Mouse (Mus musculus) embryonic facial prominence, embryonic 10.5 days (tissue): ENCODE data around the gene Kxd1. TPM values are rescaled to one million over a fixed set of nuclear protein-coding genes. Genes with fewer than 3 reads are reported as not detected.
"Not testable (repeated sequence)": the region's sequence is repeated elsewhere in the genome, so short reads cannot be mapped to it uniquely, and the experiment has no call there.

Experiments
- DNase-seq: peaks from one replicate; pipeline ENCODE4 v3.0.0-alpha.2; 2017; ENCODE audit warnings: low spot score
- H3K27ac ChIP-seq: fragments of 300-500 bp; sonication (generic); replicated peaks from 2 replicates; pipeline ENCODE4 v1.5.1; 2016; ENCODE audit warnings: mild to moderate bottlenecking
- H3K27me3 ChIP-seq: fragments of 300-500 bp; sonication (generic); replicated peaks from 2 replicates; pipeline ENCODE4 v1.6.1; 2016; ENCODE audit warnings: low read depth, mild to moderate bottlenecking; ENCODE audit not compliant: poor library complexity, severe bottlenecking
- H3K36me3 ChIP-seq: fragments of 300-500 bp; sonication (generic); replicated peaks from 2 replicates; pipeline ENCODE4 v1.6.1; 2016; ENCODE audit warnings: mild to moderate bottlenecking, moderate library complexity
- H3K4me1 ChIP-seq: fragments of 300-500 bp; sonication (generic); 2 replicates; pipeline ENCODE4 v1.6.1; 2016
- H3K4me3 ChIP-seq: fragments of 300-500 bp; sonication (generic); 2 replicates; pipeline ENCODE4 v1.5.1; 2016; ENCODE audit warnings: mild to moderate bottlenecking, moderate library complexity
- H3K9me3 ChIP-seq: fragments of 300-500 bp; sonication (generic); 2 replicates; pipeline ENCODE4 v1.6.1; 2016; ENCODE audit warnings: mild to moderate bottlenecking
- WGBS: fragments of 180-500 bp; shearing (Covaris S2); methylation state at CpG from one replicate; pipeline ENCODE4 v1.1.7; 2016; 5-methylcytosine and 5-hydroxymethylcytosine counted together
- polyA plus RNA-seq: library from polyadenylated mRNA; unstranded; fragments of >200 nt; fragmentation: Nextera tagmentation; extraction: Ambion mirVana; gene quantifications from 2 replicates; pipeline ENCODE4 v1.2.1, GENCODE M21; 2016

Kxd1 gene
- polyA plus RNA-seq, 1 experiment from 2014 or later, result 51.0 TPM

DNA sequence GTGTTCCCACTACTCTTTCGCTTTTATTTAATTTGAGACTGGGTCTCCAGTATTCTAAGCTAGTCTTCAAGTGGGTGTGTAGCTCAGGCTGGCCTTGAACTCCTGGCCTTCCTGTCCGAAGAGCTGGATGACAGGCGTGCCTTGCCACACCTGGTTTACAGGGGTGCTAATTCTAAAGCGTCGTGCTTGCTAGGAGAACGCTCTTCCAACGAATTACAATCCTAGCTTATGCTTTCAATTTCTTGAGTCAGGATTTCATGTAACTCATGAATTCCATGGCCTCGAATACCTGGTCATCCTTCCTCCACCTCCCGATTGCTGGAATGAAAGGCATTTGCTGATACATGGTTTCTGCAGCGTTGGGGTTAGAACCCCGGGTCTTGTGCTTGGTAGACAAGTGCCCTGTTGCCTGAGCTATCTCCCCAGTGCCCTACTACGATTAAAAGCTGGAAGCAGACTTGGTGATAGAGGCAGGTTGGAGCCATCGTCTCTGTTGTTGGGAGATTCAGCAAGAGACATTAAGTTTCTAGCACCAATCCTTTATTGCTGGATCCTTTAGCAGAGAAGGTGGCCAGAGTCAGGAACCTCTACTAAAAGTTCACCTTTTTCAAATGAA lies 534 bp upstream of the Kxd1 start:
- Histone ChIP-seq H3K4me3 (peak overlapping the region; percentile 90), H3K4me1 (peaks cover 30% of the 10 kb centered on the region), H3K27me3 (no peaks in the 10 kb centered on the region), H3K9me3 (no peaks in the 10 kb centered on the region), H3K36me3 (peaks cover 42% of the 10 kb centered on the region), H3K27ac (peak overlapping the region; percentile 99)
- WGBS, result 38% methylated on average over 13 of the region's 13 CpGs
- DNase-seq, result no peak

DNA sequence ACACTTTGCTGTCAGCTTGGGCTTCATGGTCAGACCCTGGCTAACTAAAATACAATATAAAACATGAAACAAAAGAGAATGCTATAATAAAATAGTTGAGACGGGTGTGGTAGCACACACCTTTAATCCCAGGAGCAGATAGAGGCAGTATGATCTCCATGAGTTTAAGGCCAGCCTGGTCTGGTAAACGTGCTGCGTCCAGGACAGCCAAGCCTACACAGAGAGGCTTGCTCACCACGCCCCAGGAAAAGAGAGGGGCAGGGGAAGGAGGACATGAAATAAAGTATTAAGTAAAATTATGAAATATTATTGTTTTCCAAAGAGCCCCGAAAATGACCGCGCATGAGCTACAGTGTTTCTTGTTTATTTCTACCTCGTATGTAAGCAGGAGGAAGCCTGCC lies 645 bp downstream of the Kxd1 start:
- 3% methylated on average over 8 of the region's 8 CpGs for WGBS
- peak overlapping the region; percentile 99 for H3K27ac ChIP-seq

DNA sequence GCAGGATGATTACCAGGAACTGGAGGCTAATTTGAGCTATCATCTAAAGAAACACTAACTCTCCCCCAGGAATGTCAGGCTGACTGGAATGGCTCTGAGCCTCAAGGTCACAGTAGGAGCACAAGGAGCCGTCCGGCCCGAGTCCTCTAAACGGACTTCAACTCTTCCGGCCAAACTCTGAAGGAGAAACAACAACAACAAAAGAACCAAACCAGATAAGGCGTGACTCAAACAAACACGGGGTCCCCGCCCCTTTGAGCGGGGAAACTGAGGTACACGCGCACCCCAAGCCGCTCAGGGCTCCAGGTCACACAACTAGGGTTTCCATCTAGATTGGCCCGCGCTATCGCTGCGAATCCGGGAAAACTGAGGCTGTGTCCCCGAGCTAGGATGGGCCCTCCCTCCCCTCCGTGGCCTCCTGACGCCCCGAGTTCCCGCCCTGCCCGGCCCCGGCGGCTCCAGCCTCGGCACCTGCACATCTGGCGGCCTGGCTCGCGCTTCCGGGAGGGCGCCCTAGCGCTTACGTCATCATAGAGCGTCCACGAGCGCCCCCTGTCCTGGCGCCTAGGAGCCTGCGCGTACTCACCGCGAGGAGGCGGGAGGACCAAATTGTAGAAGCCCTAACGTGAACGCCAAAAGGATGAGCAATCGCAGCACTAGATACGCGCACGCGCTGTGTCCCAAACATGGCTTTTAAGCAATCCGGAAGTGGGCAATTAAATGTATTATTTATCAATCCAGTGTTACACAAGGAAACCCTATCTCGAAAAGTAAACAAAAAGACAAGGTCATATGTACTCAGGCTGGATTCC lies 5.0 kb downstream of the Kxd1 start:
- peak; percentile 96 for DNase-seq
- WGBS, result under 1% methylated on average over 51 of the region's 51 CpGs
- Histone ChIP-seq H3K27me3 (no peaks in the 10 kb centered on the region), H3K36me3 (peaks cover 21% of the 10 kb centered on the region), H3K9me3 (no peaks in the 10 kb centered on the region), H3K4me3 (peak overlapping the region; percentile 84), H3K27ac (peak overlapping the region; percentile 90), H3K4me1 (peaks cover 36% of the 10 kb centered on the region)

More for the DNA sequence above, 645 bp downstream of the Kxd1 start:
- no peak for DNase-seq
- Histone ChIP-seq H3K27me3 (no peaks in the 10 kb centered on the region), H3K4me1 (peaks cover 40% of the 10 kb centered on the region), H3K36me3 (peaks cover 30% of the 10 kb centered on the region), H3K9me3 (no peaks in the 10 kb centered on the region), H3K4me3 (peak overlapping the region; percentile 90)

DNA sequence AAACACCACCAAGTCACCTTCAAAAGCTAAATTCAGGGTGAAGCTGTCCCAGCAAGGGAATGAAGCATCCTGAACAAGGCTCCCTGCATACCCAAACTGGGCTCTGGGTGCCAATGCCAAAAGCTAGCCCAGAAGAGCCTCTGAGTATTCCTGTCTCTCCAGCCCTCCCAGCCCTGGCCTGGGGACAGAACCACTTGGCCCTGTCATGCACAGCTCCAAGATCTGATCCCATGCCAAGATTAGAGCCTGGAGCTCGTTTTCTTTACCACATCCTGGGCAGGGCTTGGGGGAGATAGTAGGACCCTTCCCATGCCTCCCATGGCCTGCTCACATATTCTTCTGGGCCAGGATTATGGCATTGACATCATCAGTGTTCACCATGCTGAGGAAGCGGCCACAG lies 8.2 kb downstream of the Kxd1 start:
- peaks cover 27% of the 10 kb centered on the region for H3K4me1 ChIP-seq
- H3K4me3 ChIP-seq, result no peak overlapping the region
- no peak overlapping the region for H3K27ac ChIP-seq
- H3K36me3 ChIP-seq, result peaks cover 44% of the 10 kb centered on the region
- no peaks in the 10 kb centered on the region for H3K9me3 ChIP-seq
- no peak for DNase-seq
- no peaks in the 10 kb centered on the region for H3K27me3 ChIP-seq
- 66% methylated on average over 2 of the region's 2 CpGs for WGBS

DNA sequence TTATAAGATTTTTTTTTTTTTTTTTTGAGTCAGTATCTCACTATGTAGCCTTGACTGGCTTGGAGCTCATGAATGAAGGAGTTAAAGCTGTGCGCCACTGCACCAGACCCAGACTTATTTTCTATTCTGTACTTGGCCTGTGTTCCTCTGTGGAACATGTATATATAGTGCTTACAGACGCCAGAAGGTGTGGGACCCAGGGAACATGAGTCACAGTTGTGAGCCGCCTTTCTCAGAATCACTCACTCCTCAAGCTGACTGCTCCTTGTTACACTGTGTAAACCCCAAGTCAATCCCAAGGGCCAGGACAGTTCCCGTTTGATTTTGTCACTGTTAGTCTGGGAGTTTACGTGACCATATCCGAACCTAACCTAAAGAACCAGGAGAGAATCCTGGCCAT lies 8.7 kb downstream of the Kxd1 start:
- Histone ChIP-seq H3K4me1 (peaks cover 27% of the 10 kb centered on the region), H3K36me3 (peaks cover 49% of the 10 kb centered on the region), H3K27ac (no peak overlapping the region), H3K9me3 (no peaks in the 10 kb centered on the region), H3K4me3 (no peak overlapping the region), H3K27me3 (no peaks in the 10 kb centered on the region)
- no peak for DNase-seq
- WGBS, result 93% methylated on average over 6 of the region's 6 CpGs

DNA sequence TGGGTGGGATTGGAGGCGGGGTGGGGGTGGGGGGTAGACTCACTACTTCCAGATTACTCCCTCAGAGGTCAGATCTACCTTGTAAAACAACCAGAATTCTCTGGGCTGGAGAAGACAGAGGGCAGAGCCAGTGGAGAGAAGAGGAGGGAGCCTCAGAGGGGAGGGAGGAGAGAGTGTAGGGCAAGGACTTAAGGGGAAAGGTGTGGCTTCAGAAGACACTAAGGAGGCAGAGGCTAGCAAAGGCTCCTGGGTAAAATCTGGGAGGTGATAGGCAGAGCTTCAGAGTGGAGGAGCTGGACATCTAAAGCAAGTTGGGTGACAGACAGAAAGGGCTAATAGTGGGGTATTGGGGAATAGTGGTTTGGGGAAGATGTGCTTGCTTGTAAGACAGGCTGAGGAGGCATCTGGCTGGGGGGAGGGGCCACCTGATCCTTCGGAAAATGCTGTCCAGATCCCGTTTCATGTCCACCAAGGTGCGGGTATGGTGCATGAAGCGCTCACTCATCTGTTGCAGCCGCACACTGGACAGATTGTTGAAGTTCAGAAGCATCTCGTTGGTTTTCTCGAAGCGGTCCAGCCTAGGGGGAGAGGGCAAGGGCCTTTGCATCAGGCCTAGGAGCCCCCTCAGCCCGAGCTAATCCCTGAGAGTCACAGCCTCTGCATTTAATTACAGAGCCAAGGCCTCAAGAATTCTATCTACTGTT lies 9.7 kb downstream of the Kxd1 start:
- Histone ChIP-seq H3K27ac (no peak overlapping the region), H3K9me3 (no peaks in the 10 kb centered on the region), H3K36me3 (peaks cover 59% of the 10 kb centered on the region), H3K4me3 (no peak overlapping the region), H3K4me1 (peaks cover 21% of the 10 kb centered on the region), H3K27me3 (no peaks in the 10 kb centered on the region)
- no peak for DNase-seq
- 76% methylated on average over 10 of the region's 10 CpGs for WGBS

DNA sequence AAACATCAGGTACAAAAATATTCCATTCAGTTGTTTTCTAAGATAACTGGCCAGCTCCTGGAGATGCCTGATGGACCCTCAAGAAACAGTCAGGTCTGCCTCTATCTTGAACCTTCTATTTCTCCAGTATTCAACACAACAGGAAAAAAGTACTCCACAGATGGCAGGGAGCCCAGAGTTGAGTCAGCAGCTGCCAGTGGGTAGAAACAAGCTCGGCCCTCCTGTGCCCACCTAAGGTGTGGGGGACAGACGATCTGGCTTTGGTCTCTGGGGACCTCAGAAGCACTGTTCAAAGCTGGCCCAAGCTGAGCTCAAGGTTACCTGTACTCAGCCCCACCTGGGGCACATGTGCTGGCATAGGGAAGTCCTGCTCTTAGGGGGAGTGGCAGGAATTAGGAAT lies 14.3 kb downstream of the Kxd1 start:
- WGBS, result 88% methylated on average over 2 of the region's 2 CpGs
- peaks cover 32% of the 10 kb centered on the region for H3K4me1 ChIP-seq
- H3K4me3 ChIP-seq, result no peak overlapping the region
- H3K27ac ChIP-seq, result no peak overlapping the region
- H3K36me3 ChIP-seq, result peaks cover 70% of the 10 kb centered on the region
- no peak for DNase-seq
- no peaks in the 10 kb centered on the region for H3K9me3 ChIP-seq
- H3K27me3 ChIP-seq, result no peaks in the 10 kb centered on the region

DNA sequence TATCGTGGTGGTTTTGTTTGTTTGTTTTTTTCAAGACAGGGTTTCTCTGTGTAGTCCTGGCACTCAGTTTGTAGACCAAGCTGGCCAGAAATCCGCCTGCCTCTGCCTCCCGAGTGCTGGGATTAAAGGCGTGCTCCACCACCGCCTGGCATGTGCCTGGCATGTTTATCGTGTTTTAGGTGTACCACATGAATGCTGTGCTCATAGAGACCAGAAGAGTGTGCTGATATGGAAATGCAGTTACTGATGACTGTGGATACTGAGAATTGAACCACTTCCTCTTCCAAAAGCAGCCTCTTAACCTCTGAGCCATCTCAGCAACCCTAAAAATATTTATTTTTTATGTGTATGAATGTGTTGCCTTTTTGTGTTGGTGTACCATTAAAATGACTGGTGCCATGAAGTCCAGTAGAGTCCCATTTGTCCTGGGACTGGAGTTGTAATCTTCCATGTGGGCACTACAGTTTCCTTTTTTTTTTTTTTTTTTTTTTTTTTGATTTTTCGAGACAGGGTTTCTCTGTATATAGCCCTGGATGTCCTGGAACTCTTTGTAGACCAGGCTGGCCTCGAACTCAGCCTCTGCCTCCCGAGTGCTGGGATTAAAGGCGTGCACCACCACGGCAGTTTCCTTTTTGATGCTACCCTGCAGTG lies 15.4 kb downstream of the Kxd1 start:
- peak overlapping the region; percentile 94; the same call in 1 of the 2 replicates for H3K4me3 ChIP-seq
- no peaks in the 10 kb centered on the region for H3K9me3 ChIP-seq
- WGBS, result 93% methylated on average over 11 of the region's 11 CpGs
- H3K27me3 ChIP-seq, result no peaks in the 10 kb centered on the region
- DNase-seq, result no peak
- peaks cover 30% of the 10 kb centered on the region for H3K4me1 ChIP-seq
- H3K36me3 ChIP-seq, result peaks cover 70% of the 10 kb centered on the region
- no peak overlapping the region for H3K27ac ChIP-seq

DNA sequence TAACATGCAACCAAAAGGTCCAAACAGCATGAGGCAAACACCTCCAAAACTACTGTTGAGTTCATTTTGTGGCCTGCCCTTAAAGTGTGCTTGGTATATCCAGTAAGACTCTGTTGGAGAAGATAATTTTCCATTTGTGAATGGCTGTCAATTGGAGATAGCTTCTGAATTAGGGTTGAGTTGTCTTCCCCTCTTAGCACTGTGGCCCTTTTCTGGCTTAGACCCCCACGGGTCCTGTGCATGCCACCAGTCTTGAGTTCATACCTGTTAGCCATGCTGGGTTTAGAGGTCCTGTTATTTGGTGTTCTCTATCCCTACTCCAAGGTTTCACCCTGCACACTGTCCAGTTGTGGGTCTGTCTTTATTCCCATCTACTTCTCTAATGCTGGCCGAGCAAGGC lies 16.0 kb downstream of the Kxd1 start:
- Histone ChIP-seq H3K27me3 (no peaks in the 10 kb centered on the region), H3K4me1 (peaks cover 34% of the 10 kb centered on the region), H3K36me3 (peaks cover 74% of the 10 kb centered on the region), H3K27ac (no peak overlapping the region), H3K4me3 (peak overlapping the region; percentile 94), H3K9me3 (no peaks in the 10 kb centered on the region)
- WGBS, result 98% methylated on average over 2 of the region's 2 CpGs
- DNase-seq, result no peak

DNA sequence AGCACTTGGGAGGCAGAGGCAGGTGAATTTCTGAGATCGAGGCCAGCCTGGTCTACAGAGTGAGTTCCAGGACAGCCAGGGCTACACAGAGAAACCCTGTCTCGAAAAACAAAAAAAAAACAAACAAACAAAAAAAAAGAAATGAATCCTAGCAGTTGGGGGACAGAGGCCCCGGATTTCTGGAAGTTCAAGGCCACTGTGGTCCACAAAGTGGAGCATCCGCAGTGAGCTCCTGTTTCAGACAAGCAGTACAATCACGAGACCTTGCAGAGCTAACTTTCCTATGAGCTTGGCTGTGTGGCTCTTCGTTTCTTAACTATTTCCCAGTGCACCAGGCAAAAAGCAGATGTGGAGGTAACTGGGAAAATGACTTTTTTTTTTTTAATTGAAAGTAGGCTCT lies 16.6 kb downstream of the Kxd1 start:
- H3K4me3 ChIP-seq, result peak overlapping the region; percentile 94
- not testable (repeated sequence) for H3K27me3 ChIP-seq, H3K9me3 ChIP-seq, DNase-seq
- peaks cover 69% of the 10 kb centered on the region for H3K36me3 ChIP-seq
- peaks cover 37% of the 10 kb centered on the region for H3K4me1 ChIP-seq
- H3K27ac ChIP-seq, result peak overlapping the region; percentile 96
- WGBS, result 86% methylated on average over 6 of the region's 6 CpGs

DNA sequence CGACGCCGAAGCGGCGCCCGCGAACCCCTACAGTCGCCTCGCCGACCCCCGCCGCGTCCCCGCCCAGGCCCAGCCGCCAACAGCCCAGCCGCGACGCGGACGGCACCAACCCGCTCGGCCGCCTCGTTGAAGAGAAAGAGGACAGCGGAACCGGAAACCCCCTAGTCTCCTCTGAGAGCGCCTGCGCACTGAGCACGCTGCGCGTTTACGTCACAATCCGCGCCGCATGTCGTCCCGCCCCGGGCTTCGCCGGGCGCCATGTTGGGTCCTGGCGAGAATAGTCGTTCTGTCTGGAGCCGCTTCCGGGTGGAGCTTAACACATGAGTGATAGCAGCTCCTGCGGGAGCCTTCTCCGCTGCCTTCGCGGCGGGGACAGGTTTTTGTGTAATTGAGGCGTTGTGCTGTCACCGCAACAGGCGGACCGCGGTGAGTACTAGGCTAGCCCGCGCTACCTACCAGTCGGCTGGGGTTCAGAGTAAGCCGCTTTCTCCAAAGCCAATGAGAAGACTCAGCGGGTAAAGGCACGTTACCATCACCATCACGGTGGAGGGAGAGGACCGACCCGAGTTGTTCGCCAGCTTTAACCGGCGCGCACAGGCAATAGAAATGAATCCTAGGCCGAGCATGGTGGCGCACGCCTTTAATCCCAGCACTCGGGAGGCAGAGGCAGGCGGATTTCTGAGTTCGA lies 17.4 kb downstream of the Kxd1 start, which contains the start of gene Uba52:
TSS of gene Uba52 (minus strand) at position 574 of the 688 bp plus-strand sequence.
- 1% methylated on average over 74 of the region's 74 CpGs for WGBS
- Histone ChIP-seq H3K4me1 (peaks cover 45% of the 10 kb centered on the region), H3K36me3 (peaks cover 62% of the 10 kb centered on the region), H3K27me3 (no peaks in the 10 kb centered on the region), H3K9me3 (no peaks in the 10 kb centered on the region), H3K4me3 (peak within 1 kb of the TSS; percentile 94), H3K27ac (peak within 1 kb of the TSS; percentile 96)
- DNase-seq, result peak; percentile 98
